Comparison of ENCODE assay signal across 9 mouse cellular contexts in the genomic region with DNA sequence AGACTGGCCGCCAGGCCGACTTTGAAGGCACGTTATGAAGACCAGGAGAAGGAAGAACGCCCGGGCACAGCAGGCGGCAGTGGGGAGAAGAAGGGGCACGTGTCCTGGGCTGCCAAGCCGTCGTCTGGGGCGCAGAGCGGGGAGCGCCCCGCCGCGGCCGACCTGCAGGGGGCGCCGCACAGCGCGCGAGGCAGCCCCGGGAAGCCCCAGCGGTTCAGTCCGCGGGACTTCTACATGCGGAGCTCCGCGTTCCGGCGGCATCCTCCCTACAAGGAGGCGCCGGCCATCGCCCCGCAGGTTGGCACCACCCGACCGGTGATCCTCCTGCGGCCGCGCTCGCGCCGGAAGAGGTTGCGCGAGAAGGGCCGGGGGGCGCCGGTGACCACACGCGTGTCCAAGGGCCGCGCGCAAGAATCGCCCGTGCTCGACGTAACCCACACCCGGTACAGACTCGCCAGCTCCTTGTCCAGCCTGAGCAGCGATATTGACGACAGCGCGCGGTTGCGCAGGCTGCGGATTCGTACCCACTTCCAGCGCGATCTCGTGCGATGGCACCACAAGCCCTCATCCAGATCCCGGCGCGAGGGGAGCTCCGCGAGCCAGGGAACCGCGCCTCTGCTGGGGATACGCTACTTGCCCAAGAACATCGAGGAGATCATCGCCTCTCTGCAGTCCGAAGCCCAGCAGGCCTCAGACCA. TPM values are rescaled to one million over a fixed set of nuclear protein-coding genes. Genes with fewer than 3 reads are reported as not detected.
A peak's percentile ranks its signal among the peaks of the same experiment; 100 is the strongest.
DNase-seq lines count a peak whose midpoint lies in the region; ATAC-seq and TF ChIP-seq lines count a peak whose summit lies in the region.
"Had no signal": no experiment of that assay in that cellular context is flagged by ENCODE, and none has a peak within 500 bp of the region (broad histone marks: within the 10 kb centered on the region; RNA-seq: fewer than 3 reads in every experiment).

No protein-coding gene starts in this region.

- peak; percentile 76 for ATAC-seq in heart, embryonic 15.5 days (replicated peaks; ENCODE audit: insufficient number of reproducible peaks, insufficient read depth, low FRiP score, low read depth)
- ATAC-seq in limb, embryonic 11.5 days (ENCODE audit: insufficient number of reproducible peaks, low FRiP score, low TSS enrichment, low read depth) = peak; percentile 83; the same call in 1 of the 2 replicates
- ATAC-seq in midbrain, embryonic 11.5 days (ENCODE audit: low FRiP score) = peak; percentile 95

- peak; percentile 11 to 19 for DNase-seq in layer of hippocampus, postnatal 14 days (ENCODE audit: low spot score in 2 of 2)
- DNase-seq in layer of hippocampus, adult 11-12 months (ENCODE audit: low spot score) = no peak
- peak; percentile 73 for DNase-seq in brain, embryonic 14.5 days (ENCODE audit: low read depth)
- DNase-seq in limb, embryonic 11.5 days (ENCODE audit: low spot score) = peak; percentile 77
- DNase-seq in midbrain, embryonic 11.5 days (ENCODE audit: low spot score, missing footprints) = peak; percentile 98
- DNase-seq in testis, postnatal 14 days (ENCODE audit: low spot score) = peak; percentile 76
- no peak for DNase-seq in cerebellum, adult 9-11 months

- peak overlapping the region; percentile 56 for H3K4me3 ChIP-seq in heart, embryonic 15.5 days
- peak overlapping the region; percentile 39 for H3K4me3 ChIP-seq in limb, embryonic 11.5 days (ENCODE audit: low read depth, low read length)
- peak overlapping the region; percentile 45 for H3K4me3 ChIP-seq in midbrain, embryonic 11.5 days (ENCODE audit: low read depth, low read length)

- TF ChIP-seq CTCF in brain, embryonic 14.5 days (IDR thresholded peaks at IDR 0.05; ENCODE audit: borderline replicate concordance, extremely low read depth, insufficient read depth, insufficient read length) = peak; percentile 74

- H3K9ac ChIP-seq in heart, embryonic 15.5 days = peak overlapping the region; percentile 50; the same call in 1 of the 2 replicates
- peak overlapping the region; percentile 41 for H3K9ac ChIP-seq in limb, embryonic 11.5 days (ENCODE audit: low read length)
- H3K9ac ChIP-seq in midbrain, embryonic 11.5 days (ENCODE audit: low read length) = peak overlapping the region; percentile 53

- H3K4me2 ChIP-seq in heart, embryonic 15.5 days = peak overlapping the region; percentile 95
- peak overlapping the region; percentile 69 for H3K4me2 ChIP-seq in limb, embryonic 11.5 days (ENCODE audit: low read depth, severe bottlenecking)
- H3K4me2 ChIP-seq in midbrain, embryonic 11.5 days = peak overlapping the region; percentile 86

- no peaks in the 10 kb centered on the region for H3K9me3 ChIP-seq in heart, embryonic 15.5 days (replicated peaks)
- H3K9me3 ChIP-seq in limb, embryonic 11.5 days (ENCODE audit: control insufficient read depth, low read length) = no peaks in the 10 kb centered on the region
- no peaks in the 10 kb centered on the region for H3K9me3 ChIP-seq in midbrain, embryonic 11.5 days (ENCODE audit: control insufficient read depth, low read length)

- H3K36me3 ChIP-seq in heart, embryonic 15.5 days = no peaks in the 10 kb centered on the region
- no peaks in the 10 kb centered on the region for H3K36me3 ChIP-seq in limb, embryonic 11.5 days (ENCODE audit: control insufficient read depth, insufficient read depth, low read length)
- H3K36me3 ChIP-seq in midbrain, embryonic 11.5 days (ENCODE audit: control insufficient read depth, insufficient read depth, low read length) = no peaks in the 10 kb centered on the region

- no peak for TF ChIP-seq POLR2A in brain, embryonic 14.5 days (IDR thresholded peaks at IDR 0.05; ENCODE audit: borderline replicate concordance, extremely low read depth, insufficient read depth, insufficient read length, poor library complexity, severe bottlenecking)

- no peak overlapping the region for H3K27ac ChIP-seq in heart, embryonic 15.5 days
- no peak overlapping the region for H3K27ac ChIP-seq in limb, embryonic 11.5 days (replicated peaks; ENCODE audit: low read depth, low read length)
- no peak overlapping the region for H3K27ac ChIP-seq in midbrain, embryonic 11.5 days (ENCODE audit: low read depth, low read length)

- 2% methylated on average over 80 of the region's 81 CpGs for WGBS in heart, embryonic 15.5 days
- WGBS in limb, embryonic 11.5 days = 1% methylated on average over 77 of the region's 81 CpGs
- 2% methylated on average over 80 of the region's 81 CpGs for WGBS in midbrain, embryonic 11.5 days

- H3K27me3 ChIP-seq in heart, embryonic 15.5 days = peaks cover 42% of the 10 kb centered on the region
- peaks cover 19% of the 10 kb centered on the region for H3K27me3 ChIP-seq in limb, embryonic 11.5 days (ENCODE audit: control insufficient read depth, insufficient read depth, low read length)
- H3K27me3 ChIP-seq in midbrain, embryonic 11.5 days (ENCODE audit: control insufficient read depth, insufficient read depth, low read length) = peaks cover 20% of the 10 kb centered on the region

- peaks cover 6% of the 10 kb centered on the region for H3K4me1 ChIP-seq in heart, embryonic 15.5 days (replicated peaks)
- 0 out of 2 replicates have a peak, but pooled peaks cover 2% of the 10 kb centered on the region for H3K4me1 ChIP-seq in limb, embryonic 11.5 days (ENCODE audit: control insufficient read depth, insufficient read depth, low read length)
- H3K4me1 ChIP-seq in midbrain, embryonic 11.5 days (ENCODE audit: control insufficient read depth, insufficient read depth, low read length) = peaks cover 5% of the 10 kb centered on the region; the same call in 1 of the 2 replicates

RNA-seq across cellular contexts. Expression of gene Ttc6, which starts 12.2 kb away (rescaled TPM):
- under 1 TPM; 0.30 to 0.48 TPM for total RNA-seq in layer of hippocampus, postnatal 14 days (2021)
- polyA plus RNA-seq in brain, embryonic 14.5 days (2012; rRNA removed) = 0.73 and 1.2 TPM in 2 replicates
- 0.42 and 0.96 TPM in 2 replicates for polyA plus RNA-seq in heart, embryonic 15.5 days (2015; fragmentation: Nextera tagmentation; extraction: Ambion mirVana)
- 0.06 and 0.28 TPM in 2 replicates for polyA plus RNA-seq in limb, embryonic 11.5 days (2014; fragmentation: Nextera tagmentation; extraction: Ambion mirVana)
- 2.6 and 2.9 TPM in 2 replicates for polyA plus RNA-seq in midbrain, embryonic 11.5 days (2014; fragmentation: Nextera tagmentation; extraction: Ambion mirVana)

RNA-seq across cellular contexts. Expression of gene Foxa1, which starts 29.4 kb away (rescaled TPM):
- total RNA-seq in layer of hippocampus, postnatal 14 days (2021) = not detected
- polyA plus RNA-seq in brain, embryonic 14.5 days (2012; rRNA removed) = 4.5 and 7.7 TPM in 2 replicates
- 0.57 and 2.7 TPM in 2 replicates for polyA plus RNA-seq in heart, embryonic 15.5 days (2015; fragmentation: Nextera tagmentation; extraction: Ambion mirVana)
- polyA plus RNA-seq in limb, embryonic 11.5 days (2014; fragmentation: Nextera tagmentation; extraction: Ambion mirVana) = not detected in 2 replicates
- polyA plus RNA-seq in midbrain, embryonic 11.5 days (2014; fragmentation: Nextera tagmentation; extraction: Ambion mirVana) = 6.8 and 10.5 TPM in 2 replicates
- total RNA-seq: left cerebral cortex, postnatal 10 days had no signal

Comparison
In these comparisons a context has a peak if more than half of its experiments do, and no peak if none do; other contexts are left out.
1. DNase-seq: peak in layer of hippocampus, postnatal 14 days (2 of 2), brain, embryonic 14.5 days (single experiment), limb, embryonic 11.5 days (single experiment), midbrain, embryonic 11.5 days (single experiment) and testis, postnatal 14 days (single experiment); none in layer of hippocampus, adult 11-12 months (single experiment) and cerebellum, adult 9-11 months (single experiment).
2. Peak in every context shown above with its lines, with median percentiles within 50 percentile points of each other: ATAC-seq, H3K4me2 ChIP-seq, H3K4me3 ChIP-seq and H3K9ac ChIP-seq.